Mouse (Mus musculus): ENCODE results near the gene Src.
"Not testable (repeated sequence)": the region's sequence is repeated elsewhere in the genome, so short reads cannot be mapped to it uniquely, and the experiment has no call there.

Src gene

DNA sequence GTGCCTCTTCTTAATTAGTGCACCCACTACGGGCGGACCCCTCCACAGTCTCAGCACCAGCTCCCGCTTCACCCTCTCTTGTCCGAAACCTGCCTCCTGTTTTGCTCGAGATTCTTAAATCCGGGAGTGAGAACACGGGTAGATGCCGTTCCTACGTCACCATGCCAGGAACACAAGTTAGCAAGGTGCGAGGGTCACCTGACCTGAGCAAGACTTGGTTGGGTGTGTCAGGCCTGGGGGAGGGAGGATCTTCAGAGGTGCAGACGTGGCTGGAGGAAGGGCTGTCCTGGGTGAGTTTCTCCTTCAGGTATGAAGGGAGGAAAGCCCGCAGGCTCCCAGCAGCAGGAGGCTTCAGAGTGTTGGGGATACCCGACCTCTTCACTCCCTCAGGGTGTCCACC lies at the start of gene Src:
Src (plus strand) TSS at position 239 of the 400 bp plus-strand sequence.
- no peak for DNase-seq

DNA sequence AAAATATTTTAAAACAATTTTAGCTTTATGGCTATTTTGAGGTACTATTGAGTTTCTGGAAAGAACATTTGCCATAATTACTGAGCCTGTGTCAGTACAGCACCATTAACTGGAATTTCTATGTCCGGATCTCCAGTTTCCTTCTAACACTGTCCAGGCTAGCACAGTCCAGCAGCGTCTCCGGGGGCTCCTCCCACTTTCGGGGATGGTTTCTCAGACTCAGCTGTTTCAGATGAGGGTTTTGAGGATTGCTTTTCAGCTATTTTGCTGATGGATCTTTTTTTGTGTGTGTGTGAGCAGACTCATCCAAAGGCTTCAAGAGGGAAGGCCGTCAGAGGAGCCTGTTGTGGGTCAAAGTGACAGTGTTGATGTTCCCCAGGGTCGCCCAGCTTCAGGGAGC lies 46.5 kb upstream of the Src start:
- no peak for DNase-seq

DNA sequence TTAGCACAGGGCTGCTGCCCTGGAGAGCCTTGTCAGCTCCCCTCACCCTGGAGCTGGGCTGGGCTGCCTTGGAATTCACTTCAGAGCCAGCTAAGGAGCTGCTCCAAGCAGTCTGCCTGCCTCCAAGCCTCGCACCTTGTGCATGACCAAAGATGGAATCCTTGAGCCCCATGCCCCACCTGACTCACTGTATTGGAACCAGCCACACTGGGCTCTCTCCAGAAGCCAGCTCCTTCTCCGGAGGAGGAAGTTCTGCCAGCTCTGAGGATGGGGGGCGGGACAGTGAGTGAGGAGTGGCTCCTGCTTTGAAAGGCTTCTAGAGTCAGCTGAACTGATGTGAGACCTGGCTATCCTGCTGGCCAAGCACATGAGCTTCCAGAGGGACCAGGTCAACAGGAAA lies 44.6 kb upstream of the Src start:
- no peak for DNase-seq

DNA sequence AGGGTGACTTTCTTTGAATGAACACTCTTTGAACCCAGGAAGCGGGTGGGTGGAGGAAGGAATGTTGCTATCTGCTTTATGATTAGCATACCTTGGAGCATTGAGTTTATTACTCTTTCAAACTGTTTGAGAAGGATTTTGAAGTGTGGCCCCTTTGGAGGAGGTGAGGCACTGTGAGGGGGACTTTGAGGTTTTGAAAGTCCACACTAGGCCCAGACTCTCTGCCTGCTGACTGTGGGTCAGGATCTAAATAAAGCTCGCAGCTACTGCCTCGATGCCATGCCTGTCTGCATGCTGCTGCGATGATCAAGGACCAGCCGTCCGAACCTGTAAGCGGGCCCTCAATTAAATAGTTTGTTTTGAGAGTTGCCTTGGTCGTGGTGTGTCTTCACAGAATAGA lies 43.2 kb upstream of the Src start:
- DNase-seq = no peak

DNA sequence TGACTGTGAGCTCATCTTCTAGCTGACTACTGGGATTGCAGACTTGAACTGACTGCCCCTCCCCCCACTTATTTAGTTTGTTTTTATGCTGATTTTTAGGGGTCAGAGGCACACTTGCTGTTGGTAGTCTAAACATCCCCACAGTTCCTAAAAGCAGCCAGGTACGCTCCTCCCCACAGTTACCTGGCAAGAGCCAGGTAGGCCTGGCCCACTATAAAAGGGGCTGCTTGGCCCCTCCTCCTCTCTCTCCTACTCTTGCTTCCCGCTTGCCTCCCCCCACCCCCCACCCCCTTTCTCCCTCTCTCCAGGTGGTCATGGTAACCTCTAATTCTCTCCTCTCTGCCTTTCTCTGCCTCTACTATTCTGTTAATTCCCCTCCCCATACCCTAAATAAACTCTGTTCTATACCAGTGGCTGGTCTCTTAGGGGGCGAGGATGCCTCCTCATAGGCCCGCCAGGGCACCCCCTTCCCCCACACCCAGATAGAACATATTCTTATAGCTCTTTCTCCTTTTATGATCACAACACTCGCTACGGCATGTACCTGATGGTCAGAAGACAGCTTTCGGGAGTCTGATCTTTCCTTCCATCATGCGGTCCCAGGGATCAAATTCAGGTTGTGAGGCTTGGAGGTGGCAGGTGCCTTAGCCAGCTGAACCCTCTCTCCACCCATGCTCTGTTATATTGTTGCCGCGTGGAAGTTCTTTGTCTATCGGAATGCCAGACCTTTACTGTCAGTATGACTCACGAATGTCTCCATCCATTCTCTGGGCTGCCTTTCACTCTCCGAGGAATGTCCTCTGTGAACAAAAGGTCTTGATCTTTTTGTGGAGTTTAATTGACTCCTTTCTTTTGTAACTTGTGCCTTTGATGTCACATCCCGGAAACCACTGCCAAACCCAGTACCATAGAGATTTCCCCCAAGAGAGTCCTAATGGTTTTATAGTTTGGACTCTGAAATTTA lies 42.2 kb upstream of the Src start:
- DNase-seq = no peak

DNA sequence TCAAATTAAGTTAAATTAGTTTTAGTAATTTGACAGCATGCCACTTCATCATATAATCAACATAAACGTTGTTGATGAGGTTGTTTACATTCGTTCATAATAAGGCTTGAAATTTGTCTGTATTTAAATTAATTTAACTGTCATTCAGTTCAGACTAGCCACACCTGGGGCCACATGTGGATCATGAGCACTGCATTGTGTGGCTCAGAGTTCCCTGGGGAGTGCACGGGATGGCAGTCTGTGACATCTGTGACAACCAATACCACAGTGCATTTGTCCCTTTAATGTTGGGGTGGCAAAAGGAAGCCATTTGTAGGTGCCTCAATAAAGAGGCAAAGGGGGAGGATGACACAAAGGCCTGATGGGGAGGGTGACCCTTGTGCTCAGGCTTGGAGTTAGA lies 41.2 kb upstream of the Src start:
- DNase-seq = no peak

DNA sequence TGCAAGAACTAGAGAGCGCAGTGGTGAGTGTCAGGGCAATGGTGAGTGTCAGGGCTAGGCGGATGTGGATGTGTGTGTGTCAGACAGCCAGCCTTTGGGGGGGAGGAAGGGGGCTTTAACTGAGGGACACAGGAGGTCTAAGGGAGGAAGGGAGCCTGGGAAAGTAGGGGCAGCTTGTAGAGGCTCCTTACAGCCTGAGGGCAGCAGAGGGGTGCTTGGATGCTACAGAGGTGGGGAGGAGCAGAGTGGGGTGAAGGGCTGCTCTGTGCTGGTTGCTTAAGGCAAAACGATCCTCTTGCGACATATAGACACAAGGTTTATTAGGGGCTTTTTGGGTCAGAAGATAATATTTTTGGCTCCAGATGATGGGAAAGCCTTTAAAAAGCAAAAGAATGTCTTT lies 33.4 kb upstream of the Src start:
- no peak for DNase-seq

DNA sequence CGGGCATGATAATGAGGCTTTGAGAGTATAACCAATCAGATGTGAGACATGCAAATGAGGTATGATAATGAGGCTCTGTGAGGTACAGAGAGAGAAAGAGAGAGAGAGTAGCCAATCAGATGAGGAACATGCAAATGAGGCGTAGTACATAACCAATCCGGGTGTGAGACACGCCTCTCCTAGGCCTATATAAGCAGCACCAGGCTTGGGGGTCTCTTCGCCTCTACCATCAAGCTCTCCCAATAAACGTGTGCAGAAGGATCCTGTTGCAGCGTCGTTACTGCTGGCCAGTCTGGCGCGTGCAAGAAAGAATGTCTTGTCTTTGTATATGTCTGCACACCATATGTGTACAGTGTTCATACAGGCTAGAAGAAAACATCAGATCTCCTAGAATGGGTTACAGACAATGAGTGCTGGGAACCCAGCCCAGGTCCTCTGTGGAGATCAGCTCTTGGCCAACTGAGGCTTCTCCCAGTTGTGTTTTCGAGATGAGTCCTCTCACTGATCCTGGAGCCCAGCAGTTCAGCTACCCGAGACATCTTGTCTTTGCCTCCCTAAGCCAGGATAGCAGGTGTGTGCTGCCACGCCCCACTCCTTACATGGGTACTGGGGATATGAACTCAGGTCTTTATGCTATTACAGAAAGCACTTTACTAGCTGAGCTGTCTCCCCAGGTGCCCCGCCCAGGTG lies 29.2 kb upstream of the Src start:
- DNase-seq = not testable (repeated sequence)

DNA sequence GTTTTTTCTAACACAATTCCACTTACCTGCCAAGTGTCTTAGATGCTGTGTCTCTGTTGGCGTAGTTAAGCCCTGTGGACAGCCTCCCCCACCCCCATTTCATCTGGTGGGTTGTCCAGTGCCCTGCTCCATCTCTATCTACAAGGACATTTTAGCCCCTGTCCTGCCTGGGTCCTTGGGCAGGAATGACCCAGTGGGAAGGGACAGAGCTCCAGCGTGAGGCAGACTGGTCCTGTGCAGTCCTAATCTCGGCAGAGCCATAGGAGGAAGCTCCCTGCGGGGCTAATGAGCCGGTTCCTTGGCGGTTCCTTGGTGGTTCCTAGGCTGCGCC lies 28.7 kb upstream of the Src start:
- DNase-seq = no peak

DNA sequence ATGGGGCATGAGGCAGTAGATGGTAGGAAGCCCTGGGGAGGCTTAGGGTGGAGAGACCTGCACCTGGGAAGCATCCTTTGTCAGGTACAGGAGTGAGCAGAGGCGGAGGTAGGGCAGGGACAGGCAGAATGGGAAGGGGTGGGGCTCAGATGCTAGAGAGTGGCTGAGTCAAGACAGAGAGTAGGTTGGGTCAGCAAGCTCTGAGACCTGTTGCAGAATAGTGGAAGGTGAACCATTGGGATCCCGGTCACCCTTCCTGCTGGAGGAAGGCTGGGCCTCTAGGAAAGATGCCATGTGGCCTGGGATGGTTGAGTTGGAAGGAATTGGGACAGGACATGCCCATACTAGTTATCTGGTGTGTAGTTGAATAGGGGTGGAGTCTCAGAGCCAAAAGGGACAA lies 25.9 kb upstream of the Src start:
- no peak for DNase-seq

DNA sequence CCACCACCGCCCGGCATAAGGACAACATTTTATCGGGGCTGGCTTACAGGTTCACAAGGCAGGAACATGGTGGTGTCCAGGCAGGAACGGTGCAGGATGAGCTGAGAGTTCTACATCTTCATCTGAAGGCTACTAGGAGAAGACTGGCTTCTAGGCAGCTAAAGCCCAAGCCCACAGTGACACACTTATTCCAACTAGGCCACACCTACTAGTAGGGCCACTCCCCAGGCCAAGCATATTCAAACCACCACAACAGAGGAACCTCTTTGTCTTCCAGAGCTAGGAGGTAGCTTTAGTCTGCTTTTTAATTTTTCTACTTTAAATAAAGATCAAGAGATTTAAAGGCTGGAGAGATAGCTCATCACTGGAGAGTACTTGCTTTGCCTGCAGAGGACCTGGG lies 24.7 kb upstream of the Src start:
- no peak for DNase-seq

DNA sequence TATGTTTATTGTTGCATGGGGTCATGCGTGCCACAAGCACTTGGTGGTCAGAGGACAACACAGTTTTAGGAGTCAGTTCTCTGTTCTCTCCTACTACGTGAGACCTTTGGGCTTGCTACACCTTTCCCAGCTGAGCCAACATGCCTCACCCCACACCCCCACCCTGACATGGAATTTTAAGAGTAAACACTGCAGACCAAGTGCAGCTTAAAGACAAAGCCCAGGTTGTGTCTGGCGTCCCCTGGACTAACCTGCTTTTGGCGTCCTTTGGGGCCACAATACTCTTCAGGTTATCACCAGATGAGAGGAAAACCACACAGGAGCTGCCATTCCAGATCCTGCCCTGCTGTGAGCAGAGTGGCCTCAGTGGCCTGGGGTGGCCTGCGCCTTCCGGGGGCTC lies 23.4 kb upstream of the Src start:
- no peak for DNase-seq

DNA sequence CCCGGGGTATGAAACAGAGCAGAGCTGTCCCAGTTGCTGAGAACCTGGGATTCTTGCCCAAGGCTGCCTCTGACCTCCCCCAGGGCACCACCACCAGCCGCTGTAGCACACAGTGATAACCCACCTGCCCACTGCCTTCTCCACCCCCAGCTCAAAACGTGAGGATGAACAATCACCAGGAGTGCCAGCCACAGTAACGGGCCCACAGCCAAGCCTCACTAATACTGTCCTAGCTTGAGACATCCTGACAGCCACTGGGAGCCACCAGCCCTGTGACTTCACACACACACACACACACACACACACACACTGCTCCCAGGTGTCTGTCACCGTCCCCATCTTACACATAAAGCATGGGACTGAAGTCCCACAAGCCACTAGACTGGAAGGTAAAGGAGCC lies 22.9 kb upstream of the Src start:
- no peak for DNase-seq

DNA sequence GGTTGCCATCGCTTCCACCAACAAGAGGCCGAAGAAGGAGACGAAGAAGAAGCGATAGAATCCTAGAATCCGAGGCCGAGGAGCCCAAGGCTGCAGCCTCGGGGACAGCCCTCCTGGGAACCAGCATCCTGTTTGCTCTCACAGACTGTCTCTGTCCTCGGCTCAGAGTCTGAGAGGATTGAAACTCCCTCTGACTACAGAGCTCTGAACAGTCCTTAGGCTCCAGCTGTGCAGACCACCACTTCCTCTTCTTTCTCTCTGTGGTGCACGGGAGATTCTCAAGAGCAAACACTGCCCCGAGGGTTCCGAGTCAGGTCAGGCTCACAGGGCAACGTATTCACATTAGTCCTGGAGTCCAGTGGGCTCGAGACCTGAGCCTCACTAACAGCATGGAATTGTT lies 22.3 kb upstream of the Src start:
- peak in 1 of 2 experiments; percentile 27 for DNase-seq

DNA sequence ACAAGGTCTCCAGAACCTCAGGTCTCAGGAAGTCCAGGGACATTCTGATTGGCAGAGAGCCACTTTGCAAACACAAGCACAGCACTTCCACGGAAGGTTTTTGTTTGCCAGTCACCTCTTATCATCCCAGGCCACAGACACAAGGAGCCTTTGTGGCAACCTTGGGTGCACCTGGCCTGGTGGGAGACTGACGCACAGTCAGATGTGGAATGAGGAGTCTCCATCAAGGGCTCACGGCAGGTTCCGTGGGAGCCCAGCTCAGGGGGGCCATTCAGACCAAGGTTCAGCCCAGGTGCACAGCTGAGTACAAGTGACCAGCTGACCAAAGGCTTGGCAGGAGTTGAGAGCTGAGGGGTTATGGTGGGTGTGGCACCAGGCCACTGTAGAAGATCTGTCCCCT lies 20.9 kb upstream of the Src start:
- no peak for DNase-seq

DNA sequence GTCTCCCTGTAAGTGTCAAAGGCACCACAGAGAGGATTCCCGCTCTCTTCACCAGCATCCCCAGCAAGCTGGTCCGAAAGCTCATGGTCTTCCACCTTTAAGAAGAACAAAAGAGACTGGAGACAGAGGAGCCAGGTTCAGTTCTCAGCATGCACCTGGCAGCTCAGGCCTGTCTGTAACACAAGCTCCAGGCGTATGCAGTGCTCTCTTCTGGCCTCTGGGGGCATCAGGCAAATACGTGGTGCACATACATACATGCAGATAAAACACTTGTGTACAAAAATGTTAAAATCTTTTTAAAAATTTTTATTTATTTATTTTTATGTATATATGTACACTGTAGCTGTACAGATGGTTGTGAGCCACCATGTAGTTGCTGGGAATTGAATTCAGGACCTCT lies 19.7 kb upstream of the Src start:
- no peak for DNase-seq

DNA sequence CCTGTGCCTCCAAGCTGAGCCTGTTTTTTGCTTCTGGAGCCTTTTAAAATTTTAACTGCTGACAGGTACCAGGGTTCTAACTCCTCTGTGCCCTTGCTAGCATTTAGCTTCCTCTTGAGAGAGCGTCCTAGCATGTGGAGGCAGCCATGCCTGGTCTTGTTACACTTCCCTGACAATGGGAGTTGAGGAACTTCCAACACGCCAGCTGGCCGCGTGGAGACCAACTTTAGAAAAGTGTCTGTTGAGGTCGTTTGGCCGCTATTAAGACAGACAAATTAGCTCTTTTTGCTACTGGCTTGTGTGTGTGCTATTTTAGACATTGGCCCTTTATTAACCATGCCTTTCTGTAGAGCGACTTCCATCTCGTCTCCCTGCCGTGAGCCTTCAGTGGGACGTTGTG lies 18.4 kb upstream of the Src start:
- no peak for DNase-seq

DNA sequence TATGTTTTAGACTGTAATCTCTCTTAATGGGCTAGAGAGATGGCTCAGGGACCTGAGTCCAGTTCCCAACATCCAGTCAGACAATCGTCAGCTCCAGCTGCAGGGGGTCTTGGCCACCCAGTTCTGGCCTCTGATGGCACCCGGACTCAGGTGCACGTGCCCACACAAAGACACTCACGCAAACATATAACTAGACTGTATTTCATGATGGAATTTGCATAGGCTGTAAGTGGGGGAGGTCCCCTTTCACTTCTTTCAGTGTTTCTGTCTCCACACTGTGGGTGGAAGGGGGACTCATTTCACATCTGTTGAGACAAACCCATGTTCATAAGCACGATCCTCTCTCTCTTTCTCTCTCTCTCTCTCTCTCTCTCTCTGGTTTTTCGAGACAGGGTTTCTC lies 17.8 kb upstream of the Src start:
- DNase-seq = no peak

DNA sequence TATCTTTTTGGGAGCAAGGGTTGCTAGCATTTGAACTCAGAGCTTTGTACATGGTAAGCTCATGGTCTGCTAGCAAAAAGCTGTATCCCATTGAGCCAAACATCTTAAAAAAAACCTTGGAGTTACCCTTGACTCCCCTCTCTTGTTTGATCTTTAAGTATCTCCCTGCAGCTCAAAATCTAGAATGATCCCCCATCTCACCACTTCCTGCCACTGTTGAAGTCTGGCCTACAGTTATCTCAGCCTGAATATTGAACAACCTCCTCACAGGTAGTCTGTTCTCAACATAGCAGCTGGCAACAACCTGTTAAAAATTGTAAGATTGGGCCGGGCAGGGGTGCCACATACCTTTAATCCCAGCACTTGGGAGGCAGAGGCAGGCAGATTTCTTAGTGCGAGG lies 17.0 kb upstream of the Src start:
- DNase-seq = no peak

DNA sequence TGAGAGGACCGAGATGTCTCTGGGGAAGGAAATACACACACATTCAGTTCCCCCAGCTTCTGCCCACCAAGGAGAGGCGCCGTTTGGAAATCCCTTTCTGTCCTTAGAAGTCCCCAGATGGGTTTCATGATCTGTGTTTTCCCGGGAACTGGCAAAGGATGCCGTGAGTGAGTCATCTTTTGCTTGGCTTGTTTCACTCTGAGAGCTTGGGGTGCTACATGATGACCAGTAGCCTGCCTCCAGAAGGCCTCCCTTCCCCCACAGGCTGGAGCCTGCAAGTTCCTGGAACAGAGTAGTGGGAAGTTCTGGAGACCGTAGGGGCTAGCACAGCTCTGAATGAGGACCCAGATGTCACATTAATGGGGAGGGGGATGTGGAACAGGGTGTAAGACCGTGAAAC lies 10.6 kb upstream of the Src start:
- no peak for DNase-seq

DNA sequence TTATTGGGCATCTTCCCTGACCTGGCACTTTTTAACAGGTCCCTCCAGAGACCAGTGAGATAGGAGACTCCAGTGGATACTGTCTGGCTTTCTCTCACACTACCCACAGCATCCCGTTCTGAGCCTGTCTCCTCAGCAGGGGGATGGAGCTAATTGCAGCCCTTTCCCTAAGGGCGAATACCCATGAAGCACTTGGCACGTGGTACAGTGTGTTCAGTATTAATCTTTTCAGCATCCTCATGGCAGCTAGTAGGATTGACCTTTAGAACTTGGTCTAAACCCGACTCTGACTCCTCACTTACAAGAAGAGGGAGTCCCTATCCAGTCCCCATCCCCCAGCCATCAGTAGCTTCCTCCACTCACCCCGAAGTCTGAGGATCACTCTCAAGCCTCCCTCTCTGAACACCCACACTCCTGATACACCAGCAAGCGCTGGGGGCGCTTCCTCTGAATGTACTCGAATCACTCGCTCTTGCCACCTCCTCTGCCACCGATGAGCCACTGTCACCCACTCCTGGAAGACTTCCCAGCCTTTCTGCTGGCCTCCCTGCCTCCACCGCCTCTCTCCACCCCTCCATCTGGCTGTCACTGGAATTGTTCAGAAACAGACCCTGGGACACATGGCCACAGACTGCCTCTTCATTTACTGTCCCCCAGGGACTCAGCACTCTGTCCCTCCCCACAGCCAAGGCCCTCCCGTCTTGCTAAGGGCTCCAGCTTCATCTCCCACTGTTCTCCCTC lies 8.3 kb upstream of the Src start:
- DNase-seq = no peak

DNA sequence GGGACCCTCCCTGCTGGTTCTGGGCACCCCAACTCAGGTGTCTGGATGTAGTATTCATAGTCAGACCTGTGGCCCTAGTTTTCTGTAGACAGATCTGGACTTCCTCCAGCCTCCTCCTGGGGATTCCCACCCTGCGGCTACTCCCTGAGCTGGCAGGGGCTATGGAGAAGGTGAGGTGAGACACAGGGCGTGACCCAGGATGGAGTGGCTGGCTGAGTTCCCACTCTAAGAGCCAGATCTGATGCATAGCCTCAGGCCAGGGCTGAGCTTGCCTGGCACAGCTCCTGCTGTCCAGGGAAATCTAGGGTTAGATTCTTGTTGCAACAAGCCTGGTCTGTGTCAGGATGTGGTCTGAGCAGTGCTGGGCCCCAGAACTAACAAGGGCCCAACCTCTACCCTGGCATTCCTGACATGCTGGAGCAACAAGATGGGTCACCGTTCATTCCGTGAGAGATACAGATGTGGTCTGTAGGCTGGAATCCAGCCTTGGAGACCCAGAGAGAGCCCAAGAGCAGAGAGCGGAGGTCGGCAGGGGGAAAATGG lies 7.0 kb upstream of the Src start:
- DNase-seq = no peak

DNA sequence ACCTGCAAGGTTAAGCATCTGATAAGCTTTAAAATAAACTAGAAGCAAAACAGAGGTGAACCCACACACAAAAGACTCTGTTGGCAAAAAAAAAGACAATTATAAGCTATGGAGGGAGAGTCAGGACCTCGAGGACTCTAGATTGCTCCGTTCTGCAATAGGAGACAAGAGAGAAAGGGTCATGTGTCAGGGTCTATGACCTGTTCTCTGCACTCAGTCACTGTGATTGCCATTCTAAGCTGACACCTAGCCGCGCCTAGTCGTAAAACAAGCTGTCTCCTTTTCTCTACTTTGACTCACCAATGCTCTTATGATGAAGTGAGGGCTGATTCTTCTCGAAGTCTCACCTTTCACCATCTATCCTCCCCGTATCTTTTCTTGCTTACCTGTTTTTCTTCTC lies 5.7 kb upstream of the Src start:
- no peak for DNase-seq

DNA sequence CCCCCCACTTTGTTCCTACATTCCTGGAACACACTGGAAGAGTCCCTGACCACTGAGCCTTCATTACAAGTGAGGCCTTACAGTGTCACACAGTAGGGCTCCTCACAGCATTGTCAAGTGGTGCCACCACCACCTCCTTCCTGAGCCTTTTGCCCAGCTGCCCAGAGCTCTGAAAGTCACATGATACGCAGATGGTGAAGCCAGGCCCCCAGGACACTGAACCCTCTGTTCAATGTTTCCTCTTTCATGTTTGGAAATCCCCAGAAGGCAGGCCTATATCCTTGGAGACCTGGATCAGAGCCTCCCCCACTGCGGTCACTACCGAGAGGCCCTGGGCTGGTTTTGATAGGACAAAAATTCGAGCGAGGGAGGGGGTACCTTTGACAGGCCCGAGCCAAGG lies 1.0 kb upstream of the Src start:
- DNase-seq = no peak
